Mouse (Mus musculus): Measurements from ENCODE around the gene Prr7. TPM values are rescaled to one million over a fixed set of nuclear protein-coding genes. Genes with fewer than 3 reads are reported as not detected.

Gene Prr7
- polyA plus RNA-seq, 1 experiment: 0.64 TPM

- Histone ChIP-seq H3K4me1 (ENCODE audit: control insufficient read depth, insufficient read depth, low read length) (no peaks in the 10 kb centered on the region), H3K4me3 (ENCODE audit: insufficient read depth, low read depth, low read length) (peak overlapping the region; percentile 58), H3K36me3 (ENCODE audit: control insufficient read depth, insufficient read depth, low read length) (no peaks in the 10 kb centered on the region), H3K27ac (ENCODE audit: insufficient read depth, low read depth, low read length) (no peak overlapping the region), H3K27me3 (replicated peaks; ENCODE audit: control insufficient read depth, insufficient read depth, low read length) (no peaks in the 10 kb centered on the region)
- 4% methylated on average over 103 of the region's 103 CpGs for WGBS
- peak; percentile 46 for DNase-seq
- TF ChIP-seq CTCF (conservative IDR thresholded peaks at IDR 0.05; ENCODE audit: insufficient read depth, insufficient read length, low read depth, low read length): no peak
- no peak for TF ChIP-seq POLR2A (IDR thresholded peaks at IDR 0.05; ENCODE audit: low read depth, low read length)
Measured at GRCm38 (mm10) chr13:55472132-55473022, 8.3 kb downstream of the Prr7 start.

- Histone ChIP-seq H3K27ac (ENCODE audit: insufficient read depth, low read depth, low read length) (no peak overlapping the region), H3K4me1 (ENCODE audit: control insufficient read depth, insufficient read depth, low read length) (no peaks in the 10 kb centered on the region), H3K4me3 (ENCODE audit: insufficient read depth, low read depth, low read length) (no peak overlapping the region), H3K27me3 (replicated peaks; ENCODE audit: control insufficient read depth, insufficient read depth, low read length) (no peaks in the 10 kb centered on the region), H3K36me3 (ENCODE audit: control insufficient read depth, insufficient read depth, low read length) (no peaks in the 10 kb centered on the region)
- 54% methylated on average over 18 of the region's 18 CpGs for WGBS
- TF ChIP-seq POLR2A (IDR thresholded peaks at IDR 0.05; ENCODE audit: low read depth, low read length) (no peak), CTCF (conservative IDR thresholded peaks at IDR 0.05; ENCODE audit: insufficient read depth, insufficient read length, low read depth, low read length) (no peak)
- no peak for DNase-seq
Measured at GRCm38 (mm10) chr13:55473076-55473831, 9.2 kb downstream of the Prr7 start.

GRCm38 (mm10) chr13:55473961-55474360 lies 9.9 kb downstream of the Prr7 start:
- H3K4me1 ChIP-seq (ENCODE audit: control insufficient read depth, insufficient read depth, low read length): no peaks in the 10 kb centered on the region
- H3K4me3 ChIP-seq (ENCODE audit: insufficient read depth, low read depth, low read length): no peak overlapping the region
- no peak for TF ChIP-seq POLR2A (IDR thresholded peaks at IDR 0.05; ENCODE audit: low read depth, low read length)
- TF ChIP-seq CTCF (conservative IDR thresholded peaks at IDR 0.05; ENCODE audit: insufficient read depth, insufficient read length, low read depth, low read length): no peak
- DNase-seq: no peak
- WGBS: 56% methylated on average over 11 of the region's 11 CpGs
- H3K36me3 ChIP-seq (ENCODE audit: control insufficient read depth, insufficient read depth, low read length): no peaks in the 10 kb centered on the region
- no peak overlapping the region for H3K27ac ChIP-seq (ENCODE audit: insufficient read depth, low read depth, low read length)
- no peaks in the 10 kb centered on the region for H3K27me3 ChIP-seq (replicated peaks; ENCODE audit: control insufficient read depth, insufficient read depth, low read length)

GRCm38 (mm10) chr13:55474621-55475069 lies 10.6 kb downstream of the Prr7 start:
- peak; percentile 49 for DNase-seq
- Histone ChIP-seq H3K27ac (ENCODE audit: insufficient read depth, low read depth, low read length) (no peak overlapping the region), H3K36me3 (ENCODE audit: control insufficient read depth, insufficient read depth, low read length) (no peaks in the 10 kb centered on the region), H3K4me3 (ENCODE audit: insufficient read depth, low read depth, low read length) (no peak overlapping the region), H3K27me3 (replicated peaks; ENCODE audit: control insufficient read depth, insufficient read depth, low read length) (no peaks in the 10 kb centered on the region), H3K4me1 (ENCODE audit: control insufficient read depth, insufficient read depth, low read length) (no peaks in the 10 kb centered on the region)
- 58% methylated on average over 5 of the region's 5 CpGs for WGBS
- TF ChIP-seq CTCF (conservative IDR thresholded peaks at IDR 0.05; ENCODE audit: insufficient read depth, insufficient read length, low read depth, low read length) (no peak), POLR2A (IDR thresholded peaks at IDR 0.05; ENCODE audit: low read depth, low read length) (no peak)

GRCm38 (mm10) chr13:55475750-55476149 lies 11.7 kb downstream of the Prr7 start:
- no peak for TF ChIP-seq POLR2A (IDR thresholded peaks at IDR 0.05; ENCODE audit: low read depth, low read length)
- TF ChIP-seq CTCF (conservative IDR thresholded peaks at IDR 0.05; ENCODE audit: insufficient read depth, insufficient read length, low read depth, low read length): no peak
- Histone ChIP-seq H3K27ac (ENCODE audit: insufficient read depth, low read depth, low read length) (no peak overlapping the region), H3K4me1 (ENCODE audit: control insufficient read depth, insufficient read depth, low read length) (no peaks in the 10 kb centered on the region), H3K27me3 (replicated peaks; ENCODE audit: control insufficient read depth, insufficient read depth, low read length) (no peaks in the 10 kb centered on the region), H3K4me3 (ENCODE audit: insufficient read depth, low read depth, low read length) (no peak overlapping the region), H3K36me3 (ENCODE audit: control insufficient read depth, insufficient read depth, low read length) (no peaks in the 10 kb centered on the region)
- DNase-seq: no peak
- 94% methylated on average over 5 of the region's 5 CpGs for WGBS

GRCm38 (mm10) chr13:55476256-55476655 lies 12.2 kb downstream of the Prr7 start:
- no peak for DNase-seq
- H3K4me3 ChIP-seq (ENCODE audit: insufficient read depth, low read depth, low read length): no peak overlapping the region
- no peaks in the 10 kb centered on the region for H3K36me3 ChIP-seq (ENCODE audit: control insufficient read depth, insufficient read depth, low read length)
- H3K4me1 ChIP-seq (ENCODE audit: control insufficient read depth, insufficient read depth, low read length): no peaks in the 10 kb centered on the region
- H3K27me3 ChIP-seq (replicated peaks; ENCODE audit: control insufficient read depth, insufficient read depth, low read length): no peaks in the 10 kb centered on the region
- whole genome bisulfite sequencing: 96% methylated on average over 8 of the region's 8 CpGs
- no peak overlapping the region for H3K27ac ChIP-seq (ENCODE audit: insufficient read depth, low read depth, low read length)
- TF ChIP-seq POLR2A (IDR thresholded peaks at IDR 0.05; ENCODE audit: low read depth, low read length) (no peak), CTCF (conservative IDR thresholded peaks at IDR 0.05; ENCODE audit: insufficient read depth, insufficient read length, low read depth, low read length) (no peak)

- H3K27me3 ChIP-seq (replicated peaks; ENCODE audit: control insufficient read depth, insufficient read depth, low read length): no peaks in the 10 kb centered on the region
- no peak overlapping the region for H3K27ac ChIP-seq (ENCODE audit: insufficient read depth, low read depth, low read length)
- TF ChIP-seq CTCF (conservative IDR thresholded peaks at IDR 0.05; ENCODE audit: insufficient read depth, insufficient read length, low read depth, low read length) (no peak), POLR2A (IDR thresholded peaks at IDR 0.05; ENCODE audit: low read depth, low read length) (no peak)
- no peaks in the 10 kb centered on the region for H3K36me3 ChIP-seq (ENCODE audit: control insufficient read depth, insufficient read depth, low read length)
- no peak for DNase-seq
- no peak overlapping the region for H3K4me3 ChIP-seq (ENCODE audit: insufficient read depth, low read depth, low read length)
- no peaks in the 10 kb centered on the region for H3K4me1 ChIP-seq (ENCODE audit: control insufficient read depth, insufficient read depth, low read length)
- WGBS: 67% methylated on average over 16 of the region's 16 CpGs
Measured at GRCm38 (mm10) chr13:55477492-55477891, 13.4 kb downstream of the Prr7 start.
